15 mouse cellular contexts compared by ENCODE assay signal in the genomic region with DNA sequence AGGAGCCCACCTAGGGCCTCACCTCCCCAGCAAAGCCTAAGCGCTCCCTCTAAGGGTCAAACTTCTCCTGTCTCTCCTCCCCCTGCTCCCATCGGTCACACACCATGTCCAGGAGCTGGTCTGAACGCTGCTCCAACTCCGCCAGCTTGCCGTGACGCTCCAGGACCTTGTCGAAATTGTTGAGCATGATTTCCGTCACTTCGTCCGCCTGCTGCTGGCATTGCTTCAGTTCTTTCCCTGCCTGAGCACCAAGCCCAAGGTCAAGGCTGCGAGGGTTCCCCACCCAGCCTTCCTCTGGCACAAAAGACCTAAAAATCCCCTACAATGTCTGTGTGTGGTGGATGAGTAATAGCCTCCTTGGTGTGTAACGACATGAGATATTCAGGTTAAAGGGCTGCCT. TPM values are rescaled to one million over a fixed set of nuclear protein-coding genes. Genes with fewer than 3 reads are reported as not detected.
DNase-seq lines count a peak whose midpoint lies in the region; ATAC-seq and TF ChIP-seq lines count a peak whose summit lies in the region.
"Had no signal": no experiment of that assay in that cellular context is flagged by ENCODE, and none has a peak within 500 bp of the region (broad histone marks: within the 10 kb centered on the region; RNA-seq: fewer than 3 reads in every experiment).

No protein-coding gene starts in this region.

- peaks cover 12% of the 10 kb centered on the region for H3K4me1 ChIP-seq in kidney, adult 2 months (ENCODE audit: control insufficient read depth, insufficient read depth, low read length)
- peaks cover 6% of the 10 kb centered on the region for H3K4me1 ChIP-seq in kidney, embryonic 16.5 days (ENCODE audit: insufficient read depth, low read length)
- H3K4me1 ChIP-seq in heart, embryonic 14.5 days (ENCODE audit: control insufficient read depth in 2 of 2, insufficient read depth in 2 of 2, low read length in 2 of 2) = peaks cover 23 to 28% of the 10 kb centered on the region in 2 experiments
- H3K4me1 ChIP-seq in hindbrain, embryonic 12.5 days = 0 out of 2 replicates have a peak, but pooled peaks cover 5% of the 10 kb centered on the region
- H3K4me1 ChIP-seq: midbrain, embryonic 13.5 days had no signal

- H3K27me3 ChIP-seq in kidney, adult 2 months (replicated peaks; ENCODE audit: control insufficient read depth, insufficient read depth, low read length) = no peaks in the 10 kb centered on the region
- H3K27me3 ChIP-seq in kidney, embryonic 16.5 days (ENCODE audit: insufficient read depth, low read length) = no peaks in the 10 kb centered on the region
- no peaks in the 10 kb centered on the region for H3K27me3 ChIP-seq in heart, embryonic 14.5 days (ENCODE audit: control insufficient read depth, insufficient read depth, low read length)
- no peaks in the 10 kb centered on the region for H3K27me3 ChIP-seq in hindbrain, embryonic 12.5 days
- H3K27me3 ChIP-seq: liver, embryonic 15.5 days; midbrain, embryonic 13.5 days; Patski had no signal

- no peak for TF ChIP-seq POLR2A in kidney, adult 2 months (IDR thresholded peaks at IDR 0.05; ENCODE audit: low read depth, low read length)

- TF ChIP-seq CTCF in kidney, adult 2 months (conservative IDR thresholded peaks at IDR 0.05; ENCODE audit: insufficient read depth, insufficient read length, low read depth, low read length) = no peak

- ATAC-seq in kidney, embryonic 16.5 days (ENCODE audit: low FRiP score, low TSS enrichment) = no peak
- ATAC-seq in heart, embryonic 14.5 days (ENCODE audit: insufficient number of reproducible peaks, insufficient read depth, low FRiP score, low read depth) = no peak
- no peak for ATAC-seq in megakaryocyte progenitor cell, adult 5-6 weeks (replicated peaks; ENCODE audit: poor library complexity)
- ATAC-seq in hindbrain, embryonic 12.5 days (ENCODE audit: low FRiP score) = no peak
- ATAC-seq: midbrain, embryonic 13.5 days had no signal

- H3K27ac ChIP-seq in kidney, adult 2 months (ENCODE audit: insufficient read depth, low read depth, low read length) = no peak overlapping the region
- no peak overlapping the region for H3K27ac ChIP-seq in kidney, embryonic 16.5 days (ENCODE audit: low read length)
- H3K27ac ChIP-seq in heart, embryonic 14.5 days (replicated peaks in 1 of 2; ENCODE audit: control insufficient read depth in 1 of 2, insufficient read depth in 1 of 2, low read depth in 2 of 2, low read length in 2 of 2) = peak overlapping the region; percentile 31 to 82; a peak in 2 of 4 replicates
- no peak overlapping the region for H3K27ac ChIP-seq in hindbrain, embryonic 12.5 days
- H3K27ac ChIP-seq: midbrain, embryonic 13.5 days had no signal

- DNase-seq in kidney, adult 2 months = peak; percentile 58
- DNase-seq in urinary bladder, adult 18-20 months (ENCODE audit: low spot score in 2 of 2) = peak; percentile 45 to 47
- no peak for DNase-seq in urinary bladder, adult 2 months (ENCODE audit: low spot score)
- DNase-seq in T-cell, adult 2 months (ENCODE audit: low spot score) = no peak
- DNase-seq: cerebellum, adult 18-20 months; right cerebral cortex, adult 18-20 months; thymus, postnatal 25 days had no signal

- WGBS in kidney, adult 2 months = 72% methylated on average over 12 of the region's 12 CpGs
- WGBS in kidney, embryonic 16.5 days = 77% methylated on average over 12 of the region's 12 CpGs
- WGBS in heart, embryonic 14.5 days = 74% methylated on average over 12 of the region's 12 CpGs
- WGBS in hindbrain, embryonic 12.5 days = 83% methylated on average over 12 of the region's 12 CpGs

- H3K4me3 ChIP-seq in kidney, adult 2 months (ENCODE audit: insufficient read depth, low read depth, low read length) = no peak overlapping the region
- no peak overlapping the region for H3K4me3 ChIP-seq in kidney, embryonic 16.5 days (ENCODE audit: low read length)
- no peak overlapping the region for H3K4me3 ChIP-seq in heart, embryonic 14.5 days (ENCODE audit: control insufficient read depth in 1 of 2, insufficient read depth in 1 of 2, low read depth in 1 of 2, low read length in 2 of 2)
- no peak overlapping the region for H3K4me3 ChIP-seq in hindbrain, embryonic 12.5 days
- H3K4me3 ChIP-seq: erythroblast, embryonic 14.5 days; liver, embryonic 15.5 days; midbrain, embryonic 13.5 days had no signal

- no peaks in the 10 kb centered on the region for H3K9me3 ChIP-seq in kidney, embryonic 16.5 days (ENCODE audit: low read length)
- H3K9me3 ChIP-seq in heart, embryonic 14.5 days (ENCODE audit: control insufficient read depth, low read length) = no peaks in the 10 kb centered on the region
- no peaks in the 10 kb centered on the region for H3K9me3 ChIP-seq in hindbrain, embryonic 12.5 days (replicated peaks)
- H3K9me3 ChIP-seq: liver, embryonic 15.5 days; midbrain, embryonic 13.5 days had no signal

- H3K36me3 ChIP-seq in kidney, adult 2 months (ENCODE audit: control insufficient read depth, insufficient read depth, low read length) = no peaks in the 10 kb centered on the region
- H3K36me3 ChIP-seq in kidney, embryonic 16.5 days (ENCODE audit: insufficient read depth, low read length) = no peaks in the 10 kb centered on the region
- peaks cover 10% of the 10 kb centered on the region for H3K36me3 ChIP-seq in heart, embryonic 14.5 days (ENCODE audit: control insufficient read depth, insufficient read depth, low read length)
- H3K36me3 ChIP-seq in hindbrain, embryonic 12.5 days = no peaks in the 10 kb centered on the region
- H3K36me3 ChIP-seq: midbrain, embryonic 13.5 days had no signal

- no peak overlapping the region for H3K9ac ChIP-seq in kidney, embryonic 16.5 days (replicated peaks; ENCODE audit: low read length)
- H3K9ac ChIP-seq in heart, embryonic 14.5 days (ENCODE audit: low read length) = no peak overlapping the region
- H3K9ac ChIP-seq in hindbrain, embryonic 12.5 days = no peak overlapping the region
- H3K9ac ChIP-seq: liver, embryonic 15.5 days; midbrain, embryonic 13.5 days had no signal

- no peak overlapping the region for H3K4me2 ChIP-seq in kidney, embryonic 16.5 days (replicated peaks; ENCODE audit: low read depth, low read length)
- no peak overlapping the region for H3K4me2 ChIP-seq in heart, embryonic 14.5 days (ENCODE audit: low read length)
- no peak overlapping the region for H3K4me2 ChIP-seq in hindbrain, embryonic 12.5 days (replicated peaks)
- H3K4me2 ChIP-seq: liver, embryonic 15.5 days; midbrain, embryonic 13.5 days had no signal

RNA-seq across cellular contexts. Expression of a gene that starts 3.3 kb away (rescaled TPM):
- 176 and 192 TPM in 2 replicates for polyA plus RNA-seq in kidney, adult 2 months (2012; rRNA removed)
- 153 and 164 TPM in 2 replicates for polyA plus RNA-seq in kidney, embryonic 16.5 days (2015; fragmentation: Nextera tagmentation; extraction: Ambion mirVana)
- 88.8 and 100 TPM in 2 replicates for polyA plus RNA-seq in urinary bladder, adult 2 months (2012; rRNA removed)
- 88.3 and 89.0 TPM in 2 replicates for polyA plus RNA-seq in heart, embryonic 14.5 days (2014; fragmentation: Nextera tagmentation; extraction: Ambion mirVana)
- total RNA-seq in megakaryocyte progenitor cell, adult 5-6 weeks (2015) = 65.5 and 87.8 TPM in 2 replicates
- total RNA-seq in megakaryocyte progenitor cell, adult 5-6 weeks (2017) = 51.4 and 53.7 TPM in 2 replicates
- 95.0 and 98.3 TPM in 2 replicates for polyA plus RNA-seq in hindbrain, embryonic 12.5 days (2016; fragmentation: Nextera tagmentation; extraction: Ambion mirVana)

RNA-seq across cellular contexts. Expression of a gene that starts 10.2 kb away (rescaled TPM):
- polyA plus RNA-seq in kidney, adult 2 months (2012; rRNA removed) = 48.7 and 60.1 TPM in 2 replicates
- polyA plus RNA-seq in kidney, embryonic 16.5 days (2015; fragmentation: Nextera tagmentation; extraction: Ambion mirVana) = 35.7 and 42.5 TPM in 2 replicates
- 91.1 and 102 TPM in 2 replicates for polyA plus RNA-seq in urinary bladder, adult 2 months (2012; rRNA removed)
- polyA plus RNA-seq in heart, embryonic 14.5 days (2014; fragmentation: Nextera tagmentation; extraction: Ambion mirVana) = 58.1 and 61.9 TPM in 2 replicates
- total RNA-seq in megakaryocyte progenitor cell, adult 5-6 weeks (2015) = 39.1 and 70.3 TPM in 2 replicates
- 13.0 and 34.9 TPM in 2 replicates for total RNA-seq in megakaryocyte progenitor cell, adult 5-6 weeks (2017)
- 10.0 and 11.0 TPM in 2 replicates for polyA plus RNA-seq in hindbrain, embryonic 12.5 days (2016; fragmentation: Nextera tagmentation; extraction: Ambion mirVana)

RNA-seq across cellular contexts. Expression of a gene that starts 14.8 kb away (rescaled TPM):
- 171 and 189 TPM in 2 replicates for polyA plus RNA-seq in kidney, adult 2 months (2012; rRNA removed)
- 40.8 and 43.9 TPM in 2 replicates for polyA plus RNA-seq in kidney, embryonic 16.5 days (2015; fragmentation: Nextera tagmentation; extraction: Ambion mirVana)
- 26.6 and 27.0 TPM in 2 replicates for polyA plus RNA-seq in urinary bladder, adult 2 months (2012; rRNA removed)
- 14.4 and 16.4 TPM in 2 replicates for polyA plus RNA-seq in heart, embryonic 14.5 days (2014; fragmentation: Nextera tagmentation; extraction: Ambion mirVana)
- total RNA-seq in megakaryocyte progenitor cell, adult 5-6 weeks (2015) = 1.1 and 1.2 TPM in 2 replicates
- total RNA-seq in megakaryocyte progenitor cell, adult 5-6 weeks (2017) = 0.33 TPM in 1 of 2 replicates, not detected in the other
- 8.5 and 10.0 TPM in 2 replicates for polyA plus RNA-seq in hindbrain, embryonic 12.5 days (2016; fragmentation: Nextera tagmentation; extraction: Ambion mirVana)

RNA-seq across cellular contexts. Expression of a gene that starts 20.4 kb away (rescaled TPM):
- 368 and 453 TPM in 2 replicates for polyA plus RNA-seq in kidney, adult 2 months (2012; rRNA removed)
- polyA plus RNA-seq in kidney, embryonic 16.5 days (2015; fragmentation: Nextera tagmentation; extraction: Ambion mirVana) = 154 and 180 TPM in 2 replicates
- 258 and 282 TPM in 2 replicates for polyA plus RNA-seq in urinary bladder, adult 2 months (2012; rRNA removed)
- polyA plus RNA-seq in heart, embryonic 14.5 days (2014; fragmentation: Nextera tagmentation; extraction: Ambion mirVana) = 154 and 157 TPM in 2 replicates
- total RNA-seq in megakaryocyte progenitor cell, adult 5-6 weeks (2015) = 240 and 247 TPM in 2 replicates
- 267 and 283 TPM in 2 replicates for total RNA-seq in megakaryocyte progenitor cell, adult 5-6 weeks (2017)
- polyA plus RNA-seq in hindbrain, embryonic 12.5 days (2016; fragmentation: Nextera tagmentation; extraction: Ambion mirVana) = 43.9 and 45.5 TPM in 2 replicates

RNA-seq across cellular contexts. Expression of a gene that starts 23.0 kb away (rescaled TPM):
- polyA plus RNA-seq in kidney, adult 2 months (2012; rRNA removed) = 15.1 and 15.2 TPM in 2 replicates
- 28.3 and 31.0 TPM in 2 replicates for polyA plus RNA-seq in kidney, embryonic 16.5 days (2015; fragmentation: Nextera tagmentation; extraction: Ambion mirVana)
- polyA plus RNA-seq in urinary bladder, adult 2 months (2012; rRNA removed) = 28.1 and 37.6 TPM in 2 replicates
- 13.7 and 13.8 TPM in 2 replicates for polyA plus RNA-seq in heart, embryonic 14.5 days (2014; fragmentation: Nextera tagmentation; extraction: Ambion mirVana)
- total RNA-seq in megakaryocyte progenitor cell, adult 5-6 weeks (2015) = 30.3 and 31.9 TPM in 2 replicates
- 23.0 and 24.7 TPM in 2 replicates for total RNA-seq in megakaryocyte progenitor cell, adult 5-6 weeks (2017)
- 26.1 and 28.2 TPM in 2 replicates for polyA plus RNA-seq in hindbrain, embryonic 12.5 days (2016; fragmentation: Nextera tagmentation; extraction: Ambion mirVana)

Comparison
In these comparisons a context has a peak if more than half of its experiments do, and no peak if none do; other contexts are left out.
1. DNase-seq: peak in kidney, adult 2 months (single experiment) and urinary bladder, adult 18-20 months (2 of 2); none in urinary bladder, adult 2 months (single experiment) and T-cell, adult 2 months (single experiment).
2. H3K27ac ChIP-seq: peak in heart, embryonic 14.5 days (2 of 2); none in kidney, adult 2 months (single experiment), kidney, embryonic 16.5 days (single experiment) and hindbrain, embryonic 12.5 days (single experiment).